Mouse (Mus musculus): ENCODE data around the gene Rps6ka4. TPM values are rescaled to one million over a fixed set of nuclear protein-coding genes. Genes with fewer than 3 reads are reported as not detected.
A peak's percentile ranks its signal among the peaks of the same experiment; 100 is the strongest.

Rps6ka4 gene
- polyA plus RNA-seq, 1 experiment from 2014 or later = 3.0 TPM

DNA sequence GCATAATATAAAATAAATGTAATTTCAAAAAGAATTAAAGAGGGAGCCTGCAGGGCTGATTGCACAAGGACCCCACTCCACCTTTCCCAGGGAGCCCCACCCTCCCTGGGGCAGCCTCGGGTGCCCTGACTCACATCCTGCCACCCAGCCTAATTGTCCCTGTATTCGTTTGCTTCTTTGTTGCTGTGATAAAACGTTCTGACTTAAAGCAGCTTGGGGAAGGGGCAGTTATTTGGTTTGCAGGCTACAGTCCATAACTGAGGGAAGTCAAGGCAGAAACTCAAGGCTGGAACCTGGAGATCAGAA, 809 bp upstream of the Rps6ka4 start:
- ATAC-seq (no peak), DNase-seq (ENCODE audit: low spot score) (no peak)
- 22% methylated on average over 3 of the region's 3 CpGs for WGBS
- Histone ChIP-seq H3K27ac (ENCODE audit: low read depth, low read length) (no peak overlapping the region), H3K4me2 (ENCODE audit: low read length) (no peak overlapping the region), H3K9ac (ENCODE audit: low read length) (no peak overlapping the region), H3K27me3 (replicated peaks; ENCODE audit: control insufficient read depth, insufficient read depth, low read length) (peaks cover 13% of the 10 kb centered on the region; the same call in 1 of the 2 replicates), H3K4me3 (ENCODE audit: low read depth, low read length) (no peak overlapping the region), H3K4me1 (ENCODE audit: control insufficient read depth, insufficient read depth, low read length) (peaks cover 10% of the 10 kb centered on the region), H3K9me3 (replicated peaks; ENCODE audit: control insufficient read depth, low read length) (no peaks in the 10 kb centered on the region), H3K36me3 (ENCODE audit: control insufficient read depth, insufficient read depth, low read length) (no peaks in the 10 kb centered on the region)

DNA sequence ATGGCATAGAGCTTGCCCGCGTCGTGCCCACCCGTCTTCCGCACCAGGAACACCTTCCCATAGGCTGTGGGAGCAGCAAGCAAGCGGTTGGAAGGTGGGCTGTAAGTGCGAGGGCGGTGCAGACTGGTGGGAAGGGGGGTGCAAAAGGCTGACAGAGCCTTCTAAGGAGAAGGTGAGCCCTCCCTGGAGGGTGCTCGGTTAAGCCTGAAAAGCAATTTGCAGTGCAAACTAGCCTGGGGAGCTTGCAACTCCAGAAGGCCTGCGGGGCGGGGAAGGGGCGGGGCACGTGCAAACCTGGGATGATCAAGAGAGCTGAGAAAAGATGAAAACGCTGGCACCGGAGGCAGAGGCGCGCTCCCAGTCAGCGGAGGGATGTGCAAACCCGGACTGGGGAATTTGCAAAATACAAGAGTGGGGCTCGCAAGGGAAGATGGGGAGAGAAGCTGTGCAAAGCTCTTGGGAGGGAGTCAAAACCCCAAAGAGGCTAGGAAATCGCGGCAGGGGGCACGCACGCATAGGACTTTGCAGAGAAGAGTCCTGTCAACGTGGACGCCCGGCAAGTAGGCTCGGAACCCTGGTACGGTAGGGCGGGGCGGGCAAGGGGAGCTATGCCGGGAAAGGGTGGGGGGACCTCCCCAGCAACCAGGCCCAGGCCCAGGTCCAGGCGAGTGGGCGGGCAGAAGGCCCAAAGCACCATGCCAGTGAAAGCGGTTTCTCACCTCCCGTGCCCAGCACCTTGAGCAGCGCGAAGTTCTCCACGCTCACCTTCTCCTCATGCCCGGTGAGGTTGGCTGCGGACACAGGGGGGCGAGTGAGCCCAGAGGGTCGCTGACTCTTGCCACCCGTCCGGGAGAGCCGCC, 591 bp downstream of the Rps6ka4 start:
- no peaks in the 10 kb centered on the region for H3K9me3 ChIP-seq (replicated peaks; ENCODE audit: control insufficient read depth, low read length)
- H3K27ac ChIP-seq (ENCODE audit: low read depth, low read length) = no peak overlapping the region
- H3K27me3 ChIP-seq (replicated peaks; ENCODE audit: control insufficient read depth, insufficient read depth, low read length) = peaks cover 10% of the 10 kb centered on the region; the same call in 1 of the 2 replicates
- peak; percentile 66 for ATAC-seq
- H3K9ac ChIP-seq (ENCODE audit: low read length) = peak overlapping the region; percentile 63
- WGBS = under 1% methylated on average over 44 of the region's 46 CpGs
- peak overlapping the region; percentile 44 for H3K4me3 ChIP-seq (ENCODE audit: low read depth, low read length)
- DNase-seq (ENCODE audit: low spot score) = peak; percentile 54
- H3K4me2 ChIP-seq (ENCODE audit: low read length) = peak overlapping the region; percentile 86
- no peaks in the 10 kb centered on the region for H3K36me3 ChIP-seq (ENCODE audit: control insufficient read depth, insufficient read depth, low read length)
- H3K4me1 ChIP-seq (ENCODE audit: control insufficient read depth, insufficient read depth, low read length) = peaks cover 10% of the 10 kb centered on the region

- Histone ChIP-seq H3K4me3 (ENCODE audit: low read depth, low read length) (no peak overlapping the region), H3K9me3 (replicated peaks; ENCODE audit: control insufficient read depth, low read length) (no peaks in the 10 kb centered on the region), H3K27ac (ENCODE audit: low read depth, low read length) (no peak overlapping the region), H3K27me3 (replicated peaks; ENCODE audit: control insufficient read depth, insufficient read depth, low read length) (peaks cover 39% of the 10 kb centered on the region), H3K4me1 (ENCODE audit: control insufficient read depth, insufficient read depth, low read length) (0 out of 2 replicates have a peak, but pooled peaks cover 3% of the 10 kb centered on the region), H3K36me3 (ENCODE audit: control insufficient read depth, insufficient read depth, low read length) (no peaks in the 10 kb centered on the region), H3K9ac (ENCODE audit: low read length) (no peak overlapping the region), H3K4me2 (ENCODE audit: low read length) (no peak overlapping the region)
- 85% methylated on average over 8 of the region's 8 CpGs for WGBS
- DNase-seq (ENCODE audit: low spot score) (no peak), ATAC-seq (no peak)
Observed at GRCm38 (mm10) chr19:6832363-6832762, 8.1 kb downstream of the Rps6ka4 start.

GRCm38 (mm10) chr19:6831331-6831730, 9.1 kb downstream of the Rps6ka4 start:
- Histone ChIP-seq H3K36me3 (ENCODE audit: control insufficient read depth, insufficient read depth, low read length) (no peaks in the 10 kb centered on the region), H3K9ac (ENCODE audit: low read length) (peak overlapping the region; percentile 54), H3K27ac (ENCODE audit: low read depth, low read length) (no peak overlapping the region), H3K9me3 (replicated peaks; ENCODE audit: control insufficient read depth, low read length) (no peaks in the 10 kb centered on the region), H3K27me3 (replicated peaks; ENCODE audit: control insufficient read depth, insufficient read depth, low read length) (peaks cover 39% of the 10 kb centered on the region), H3K4me1 (ENCODE audit: control insufficient read depth, insufficient read depth, low read length) (0 out of 2 replicates have a peak, but pooled peaks cover 3% of the 10 kb centered on the region), H3K4me2 (ENCODE audit: low read length) (peak overlapping the region; percentile 61), H3K4me3 (ENCODE audit: low read depth, low read length) (peak overlapping the region; percentile 36)
- ATAC-seq (0 out of 2 replicates have a peak, but pooled peaks have one; percentile 18), DNase-seq (ENCODE audit: low spot score) (peak; percentile 39)
- 3% methylated on average over 17 of the region's 17 CpGs for WGBS

DNA sequence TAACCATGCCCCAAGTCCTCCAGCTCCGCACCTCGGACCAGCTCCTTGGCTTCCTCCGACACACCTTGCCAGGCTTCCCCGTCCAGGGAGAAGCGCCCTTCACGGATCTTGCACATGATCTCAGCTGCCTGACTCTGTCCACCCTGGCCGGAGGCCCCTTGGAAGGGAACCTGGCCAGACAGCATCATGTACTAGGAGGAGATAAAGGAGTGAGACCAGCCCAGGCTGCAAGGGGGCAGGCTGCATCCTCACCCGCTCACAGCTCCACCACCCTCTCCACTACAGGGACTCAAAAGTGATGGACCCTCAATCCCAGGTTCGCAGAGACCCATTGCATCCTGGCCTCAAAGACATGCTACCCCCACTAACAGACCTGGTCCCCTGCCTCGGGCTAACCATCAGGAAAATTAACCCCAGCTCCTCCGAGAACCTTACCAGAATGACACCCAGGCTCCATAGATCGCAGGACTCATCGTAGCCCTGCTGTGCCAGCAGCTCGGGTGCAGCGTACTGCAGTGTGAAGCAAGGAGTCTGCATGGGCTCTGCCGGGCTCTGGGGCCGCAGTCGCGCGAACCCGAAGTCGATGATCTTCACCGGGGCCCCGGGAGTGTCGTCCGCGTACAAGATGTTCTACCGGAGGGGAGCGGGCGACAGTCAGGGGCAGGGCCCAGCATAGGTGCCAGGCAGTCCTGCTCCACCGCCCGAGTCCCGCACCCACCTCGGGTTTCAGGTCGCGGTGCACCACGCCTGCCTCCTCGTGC, 9.7 kb downstream of the Rps6ka4 start:
- Histone ChIP-seq H3K9me3 (replicated peaks; ENCODE audit: control insufficient read depth, low read length) (no peaks in the 10 kb centered on the region), H3K9ac (ENCODE audit: low read length) (peak overlapping the region; percentile 54), H3K4me1 (ENCODE audit: control insufficient read depth, insufficient read depth, low read length) (0 out of 2 replicates have a peak, but pooled peaks cover 3% of the 10 kb centered on the region), H3K4me2 (ENCODE audit: low read length) (peak overlapping the region; percentile 61), H3K27ac (ENCODE audit: low read depth, low read length) (no peak overlapping the region), H3K36me3 (ENCODE audit: control insufficient read depth, insufficient read depth, low read length) (no peaks in the 10 kb centered on the region), H3K4me3 (ENCODE audit: low read depth, low read length) (peak overlapping the region; percentile 36), H3K27me3 (replicated peaks; ENCODE audit: control insufficient read depth, insufficient read depth, low read length) (peaks cover 39% of the 10 kb centered on the region)
- WGBS = 5% methylated on average over 37 of the region's 38 CpGs
- ATAC-seq (no peak), DNase-seq (ENCODE audit: low spot score) (no peak)

DNA sequence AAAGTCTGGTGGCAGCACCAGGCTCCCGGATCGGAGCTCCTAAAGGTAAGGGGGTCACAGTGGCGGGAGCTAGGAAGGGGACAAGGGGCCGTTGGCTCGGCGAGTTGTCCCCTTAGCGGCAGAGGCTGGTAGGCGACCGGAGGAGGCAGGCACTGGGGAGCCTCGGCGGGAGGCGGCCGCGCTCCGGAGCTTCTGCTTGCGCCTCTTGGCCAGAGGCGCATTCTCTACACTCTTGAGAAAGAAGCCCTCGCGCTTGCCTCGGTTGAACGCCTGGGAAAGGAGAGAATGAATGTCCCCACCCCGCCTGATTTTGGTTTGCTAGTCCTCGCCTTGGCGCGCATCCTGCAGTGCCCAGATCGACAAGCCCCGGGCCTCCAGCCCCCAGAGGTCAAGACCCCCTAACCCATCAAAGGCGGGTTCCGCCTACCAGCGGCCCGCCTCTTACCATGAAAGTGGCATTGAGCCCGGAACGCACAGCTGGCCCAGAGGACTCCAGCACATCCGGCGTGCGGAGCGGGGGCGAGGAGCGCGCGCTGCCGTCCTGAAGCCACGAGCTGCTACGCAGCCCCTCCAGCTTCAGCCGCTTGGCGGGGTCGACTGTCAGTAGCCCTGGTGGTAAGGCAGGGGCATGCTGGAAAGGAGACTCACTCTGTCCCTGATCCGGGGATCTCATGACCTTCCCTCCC, 10.4 kb downstream of the Rps6ka4 start:
- peak overlapping the region; percentile 45; the same call in 1 of the 2 replicates for H3K9ac ChIP-seq (ENCODE audit: low read length)
- WGBS = 2% methylated on average over 45 of the region's 48 CpGs
- H3K27me3 ChIP-seq (replicated peaks; ENCODE audit: control insufficient read depth, insufficient read depth, low read length) = peaks cover 39% of the 10 kb centered on the region

GRCm38 (mm10) chr19:6829069-6829468, 11.4 kb downstream of the Rps6ka4 start:
- Histone ChIP-seq H3K4me2 (ENCODE audit: low read length) (no peak overlapping the region), H3K9me3 (replicated peaks; ENCODE audit: control insufficient read depth, low read length) (no peaks in the 10 kb centered on the region), H3K36me3 (ENCODE audit: control insufficient read depth, insufficient read depth, low read length) (no peaks in the 10 kb centered on the region), H3K27me3 (replicated peaks; ENCODE audit: control insufficient read depth, insufficient read depth, low read length) (peaks cover 39% of the 10 kb centered on the region), H3K4me3 (ENCODE audit: low read depth, low read length) (no peak overlapping the region), H3K4me1 (ENCODE audit: control insufficient read depth, insufficient read depth, low read length) (0 out of 2 replicates have a peak, but pooled peaks cover 3% of the 10 kb centered on the region), H3K27ac (ENCODE audit: low read depth, low read length) (no peak overlapping the region), H3K9ac (ENCODE audit: low read length) (no peak overlapping the region)
- DNase-seq (ENCODE audit: low spot score) = no peak
- ATAC-seq = no peak
- 13% methylated on average over 3 of the region's 3 CpGs for WGBS

More for the DNA sequence above, 10.4 kb downstream of the Rps6ka4 start:
- Histone ChIP-seq H3K36me3 (ENCODE audit: control insufficient read depth, insufficient read depth, low read length) (no peaks in the 10 kb centered on the region), H3K9me3 (replicated peaks; ENCODE audit: control insufficient read depth, low read length) (no peaks in the 10 kb centered on the region), H3K4me1 (ENCODE audit: control insufficient read depth, insufficient read depth, low read length) (0 out of 2 replicates have a peak, but pooled peaks cover 3% of the 10 kb centered on the region), H3K4me3 (ENCODE audit: low read depth, low read length) (peak overlapping the region; percentile 36), H3K27ac (ENCODE audit: low read depth, low read length) (no peak overlapping the region), H3K4me2 (ENCODE audit: low read length) (peak overlapping the region; percentile 61)
- peak; percentile 58 for DNase-seq (ENCODE audit: low spot score)
- ATAC-seq = no peak

GRCm38 (mm10) chr19:6826601-6827000, 13.8 kb downstream of the Rps6ka4 start:
- Histone ChIP-seq H3K27me3 (replicated peaks; ENCODE audit: control insufficient read depth, insufficient read depth, low read length) (peaks cover 34% of the 10 kb centered on the region), H3K4me1 (ENCODE audit: control insufficient read depth, insufficient read depth, low read length) (0 out of 2 replicates have a peak, but pooled peaks cover 3% of the 10 kb centered on the region), H3K4me3 (ENCODE audit: low read depth, low read length) (no peak overlapping the region), H3K9ac (ENCODE audit: low read length) (no peak overlapping the region), H3K36me3 (ENCODE audit: control insufficient read depth, insufficient read depth, low read length) (no peaks in the 10 kb centered on the region), H3K4me2 (ENCODE audit: low read length) (no peak overlapping the region), H3K9me3 (replicated peaks; ENCODE audit: control insufficient read depth, low read length) (no peaks in the 10 kb centered on the region), H3K27ac (ENCODE audit: low read depth, low read length) (no peak overlapping the region)
- DNase-seq (ENCODE audit: low spot score) (no peak), ATAC-seq (no peak)
- WGBS = 82% methylated on average over 3 of the region's 3 CpGs
